Mouse (Mus musculus): Measurements from ENCODE around the gene Trip12.

Trip12 gene

DNA sequence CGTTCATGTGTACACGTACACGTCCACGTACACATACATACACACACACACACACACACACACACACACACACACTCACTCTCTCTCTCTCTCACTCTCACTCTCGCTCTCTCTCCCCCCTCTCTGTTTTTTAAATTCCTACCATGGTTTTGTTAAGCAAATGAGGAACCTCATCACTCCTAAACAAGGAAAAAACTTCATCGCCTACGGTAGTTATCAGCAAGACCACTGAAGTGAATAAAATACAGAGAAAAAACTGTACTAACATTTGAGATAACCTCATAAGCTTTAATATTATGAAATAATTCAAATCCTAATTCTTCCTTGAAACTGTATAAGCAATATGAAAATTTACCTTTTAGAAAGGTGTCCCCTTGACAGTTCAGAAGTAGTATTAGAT, 45.0 kb downstream of the Trip12 start:
- in situ Hi-C loops (cut with MboI, MseI) = no loop called here

DNA sequence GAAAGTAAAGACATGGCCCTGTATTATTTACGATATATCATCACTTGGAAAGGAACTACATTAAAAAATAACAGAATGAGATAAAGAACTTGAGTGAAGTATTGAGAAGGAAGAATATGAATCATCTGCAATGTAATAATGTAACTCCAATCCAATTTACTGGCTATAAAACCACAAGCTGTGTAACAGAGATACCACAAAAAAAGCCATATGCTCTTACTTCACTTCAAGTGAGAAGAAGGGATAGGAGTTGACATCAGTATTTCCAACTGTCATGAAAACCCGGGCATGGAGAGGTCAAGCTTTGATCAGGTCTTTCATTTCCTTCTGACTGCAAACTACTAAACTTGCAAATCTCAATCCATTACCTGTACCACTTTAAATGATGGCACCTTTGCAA, 48.9 kb downstream of the Trip12 start:
- in situ Hi-C loops (cut with MboI, MseI) = no loop called here

DNA sequence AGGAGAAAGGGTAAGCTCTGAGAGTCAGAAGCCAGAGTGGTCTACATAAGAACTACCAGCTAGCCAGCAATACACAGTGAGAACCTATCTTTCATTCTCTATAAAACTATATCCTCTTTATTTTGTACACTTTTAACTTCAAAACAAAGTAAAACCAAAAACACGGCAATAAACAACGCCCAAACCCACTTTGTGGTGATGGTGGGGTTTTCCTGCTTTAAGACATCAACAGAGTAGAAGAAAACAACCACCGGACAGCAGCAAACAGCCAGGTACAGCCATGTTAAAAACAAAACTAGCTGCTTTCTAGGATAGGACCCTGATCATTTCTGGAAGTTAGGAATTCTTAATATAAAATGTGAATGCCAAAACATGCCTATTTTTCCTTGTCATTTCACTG, 59.7 kb downstream of the Trip12 start:
- in situ Hi-C loops (cut with MboI, MseI) = no loop called here

DNA sequence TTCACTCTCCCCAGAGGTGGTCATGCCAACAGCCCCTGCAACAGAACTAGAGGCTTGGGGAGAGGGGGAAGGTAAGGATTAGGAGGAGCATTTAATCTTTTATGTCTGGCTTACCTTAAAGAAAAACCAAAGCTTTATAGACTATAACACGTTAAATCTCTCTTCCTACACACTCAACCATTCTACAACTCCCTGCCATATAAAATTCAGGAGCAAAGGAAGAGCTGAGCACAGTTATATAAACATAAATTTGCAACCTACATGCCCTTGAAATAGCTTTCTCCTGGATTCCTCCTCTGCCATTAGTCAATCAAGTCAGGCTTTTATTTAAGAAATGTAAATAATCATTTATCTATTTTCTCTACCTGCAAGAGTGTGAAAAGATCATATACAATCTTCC, 62.9 kb downstream of the Trip12 start:
- in situ Hi-C loops (cut with MboI, MseI) = no loop called here

DNA sequence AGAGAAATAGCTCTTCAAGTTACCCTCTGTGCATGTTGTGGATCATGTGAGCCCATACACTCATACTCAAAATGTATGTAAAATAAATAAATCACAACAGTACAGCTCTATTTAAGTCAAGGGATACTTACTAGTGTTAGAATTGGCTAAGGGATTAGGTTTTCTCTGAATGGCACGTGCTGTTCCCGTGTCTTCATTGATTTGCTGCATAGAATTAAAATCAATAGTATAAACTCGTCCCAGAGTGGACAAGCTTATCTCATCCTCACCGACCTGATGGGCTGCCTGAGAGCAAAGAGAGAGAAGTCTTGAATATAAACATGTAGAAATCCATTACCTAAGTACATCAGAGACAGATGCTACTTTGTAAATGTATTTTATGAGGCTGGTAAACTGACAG, 81.5 kb downstream of the Trip12 start:
- in situ Hi-C loops (cut with MboI, MseI) = no loop called here

DNA sequence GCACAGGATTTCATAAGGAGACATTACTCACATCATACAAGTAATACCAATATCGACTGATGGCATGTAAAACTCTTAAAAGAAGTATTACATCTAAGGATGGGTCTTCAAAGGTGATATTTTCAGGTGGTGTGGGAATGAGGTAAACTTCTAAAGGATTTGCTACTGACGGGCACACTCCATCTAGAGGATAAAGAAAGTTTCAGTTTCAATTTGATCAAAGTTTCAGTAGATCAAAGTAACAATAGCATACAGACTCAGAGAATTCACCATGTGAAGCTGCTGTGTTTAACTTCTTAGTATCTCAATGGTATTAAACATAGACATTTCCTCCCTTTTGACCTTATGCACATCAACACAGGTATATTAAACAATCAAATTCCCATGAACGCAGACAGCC, 98.2 kb downstream of the Trip12 start:
- in situ Hi-C loops (cut with MboI, MseI) = no loop called here

DNA sequence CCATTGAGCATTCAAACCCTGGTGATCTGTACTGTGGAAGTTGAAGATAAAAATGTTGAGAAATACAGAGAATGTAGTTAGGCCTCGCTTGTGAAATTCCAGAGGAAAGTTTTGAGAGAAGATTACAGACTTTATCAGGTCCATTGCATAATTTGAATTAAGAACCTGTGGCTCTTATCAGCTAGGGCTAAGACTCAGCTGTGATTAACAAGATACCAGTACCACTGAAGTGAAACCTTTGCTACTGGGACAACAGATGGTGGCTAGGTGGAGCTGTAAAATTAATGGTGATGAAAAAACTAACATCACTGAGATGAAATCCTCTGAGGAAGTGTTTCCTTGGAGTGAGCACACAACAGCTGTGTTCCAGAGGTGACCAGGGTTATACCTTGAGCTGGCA, 100.2 kb downstream of the Trip12 start:
- in situ Hi-C loops (cut with MboI, MseI) = no loop called here

DNA sequence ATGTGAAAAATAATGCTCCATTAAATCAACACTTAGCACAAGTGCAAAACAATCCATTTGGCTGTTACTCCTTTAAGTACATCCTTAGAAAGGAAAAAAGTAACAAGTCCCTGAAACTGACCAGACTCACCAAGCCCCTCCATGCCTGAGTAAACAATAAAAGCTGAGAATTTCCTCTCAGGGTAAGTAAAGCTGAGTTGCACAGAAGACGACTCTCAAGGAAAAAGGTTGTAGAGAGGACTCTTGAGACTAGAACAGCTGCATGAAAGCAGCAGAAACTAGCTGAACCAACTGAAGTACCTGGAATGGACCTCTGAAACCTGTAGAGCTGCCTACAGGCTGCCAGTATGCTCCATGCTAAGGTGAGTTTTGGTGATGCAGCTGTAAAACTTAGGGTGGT, 103.2 kb downstream of the Trip12 start:
- in situ Hi-C loops (cut with MboI, MseI) = loop anchor here (5.0 kb wide), 1 partner anchor 90 kb away; no protein-coding TSS in a partner anchor

DNA sequence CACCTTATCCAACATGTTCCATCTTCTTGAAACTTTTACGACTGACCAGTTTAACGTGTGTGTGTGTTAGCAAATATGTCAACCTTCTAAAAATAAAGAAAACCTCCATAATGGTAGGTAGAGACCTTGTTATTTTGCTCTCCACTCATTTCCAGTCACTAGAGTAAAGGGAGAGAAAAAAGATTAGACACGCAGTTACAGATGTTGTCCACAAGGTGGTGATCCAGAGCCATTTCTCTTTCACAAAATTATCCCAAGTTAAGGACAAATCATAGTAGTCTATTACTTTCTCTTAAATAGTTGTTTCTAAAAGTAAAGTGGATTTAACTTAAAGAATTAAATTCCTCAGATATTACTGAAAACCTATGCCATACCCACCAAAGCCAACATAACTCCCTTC, 106.5 kb downstream of the Trip12 start:
- in situ Hi-C loops (cut with MboI, MseI) = loop anchor here (5.0 kb wide), 1 partner anchor 154 kb away; no protein-coding TSS in a partner anchor

DNA sequence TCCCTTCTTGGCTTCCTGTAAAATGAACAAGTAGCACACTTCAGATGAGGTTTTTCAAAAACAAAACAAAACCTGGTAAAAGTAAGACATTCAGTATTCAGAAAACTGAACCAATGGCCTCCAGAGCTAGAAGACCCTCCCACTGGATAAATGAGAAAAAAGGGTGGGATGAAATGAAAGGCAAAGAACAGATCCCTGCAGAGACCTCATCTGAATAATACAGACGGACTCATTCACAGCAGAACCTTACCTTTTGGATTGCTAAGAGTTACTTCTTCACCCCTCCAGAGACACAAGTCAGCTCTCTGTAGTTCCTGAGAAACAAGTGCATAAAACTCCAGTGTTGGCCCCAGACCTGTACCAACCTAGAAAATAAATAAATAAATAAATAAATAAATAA, 108.6 kb downstream of the Trip12 start:
- in situ Hi-C loops (cut with MboI, MseI) = loop anchor here (5.0 kb wide), 1 partner anchor 156 kb away; no protein-coding TSS in a partner anchor

DNA sequence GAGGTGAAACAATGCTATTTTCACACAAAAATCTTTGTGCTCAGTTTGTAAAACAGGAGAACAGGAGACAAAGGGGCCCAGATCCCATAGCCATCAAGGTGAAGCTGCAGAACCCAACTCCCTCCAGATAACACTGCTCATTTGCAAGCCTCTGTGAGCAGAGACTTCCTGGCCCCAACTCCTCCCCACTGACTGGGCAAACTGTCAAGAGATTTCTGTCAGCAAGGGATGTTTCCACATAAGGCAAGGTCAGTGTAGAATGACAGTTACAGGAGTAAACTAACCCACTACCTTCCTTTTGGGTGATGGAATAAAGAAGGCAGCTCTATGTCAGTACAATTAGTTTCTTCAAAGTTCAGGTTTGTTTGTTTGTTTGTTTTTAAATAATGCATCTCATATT, 117.5 kb downstream of the Trip12 start:
- in situ Hi-C loops (cut with MboI, MseI) = no loop called here

DNA sequence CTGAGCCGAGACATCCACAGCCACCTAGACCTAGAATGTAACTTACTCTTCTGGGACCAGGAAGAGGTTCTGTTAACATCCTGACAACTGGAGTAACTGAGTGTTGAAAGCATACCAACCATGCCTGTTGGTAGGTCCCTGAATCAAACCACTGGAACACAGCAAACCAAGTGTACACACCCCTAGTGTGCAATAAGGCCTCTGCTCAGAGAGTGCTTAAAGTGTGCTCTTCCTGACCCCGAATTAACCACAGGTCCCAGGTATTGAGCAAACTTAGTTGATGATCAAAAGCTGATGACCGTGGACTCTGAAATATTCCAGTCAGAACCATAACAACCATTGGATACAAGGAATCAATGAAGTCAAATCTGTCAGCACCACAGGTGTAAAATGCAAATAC, 117.9 kb downstream of the Trip12 start:
- in situ Hi-C loops (cut with MboI, MseI) = no loop called here

DNA sequence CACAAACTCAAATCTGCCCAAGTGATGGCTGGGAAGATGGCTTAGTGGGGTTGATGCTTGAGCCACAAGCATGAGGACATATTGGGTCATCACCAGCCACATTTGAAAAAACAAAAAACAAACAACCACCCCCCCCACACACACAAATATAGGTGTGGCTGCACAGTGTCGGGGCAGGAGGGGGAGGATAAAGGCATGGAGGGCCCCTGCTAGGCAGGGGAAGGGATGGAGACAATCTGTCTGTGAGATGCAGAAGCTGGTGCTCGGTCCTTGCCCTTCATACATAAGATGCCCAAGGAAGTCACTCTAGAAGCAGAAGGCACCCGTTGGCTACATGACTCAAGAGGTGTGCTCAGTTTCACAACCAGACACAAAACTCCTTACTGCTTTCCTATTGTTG, 118.4 kb downstream of the Trip12 start:
- in situ Hi-C loops (cut with MboI, MseI) = no loop called here

DNA sequence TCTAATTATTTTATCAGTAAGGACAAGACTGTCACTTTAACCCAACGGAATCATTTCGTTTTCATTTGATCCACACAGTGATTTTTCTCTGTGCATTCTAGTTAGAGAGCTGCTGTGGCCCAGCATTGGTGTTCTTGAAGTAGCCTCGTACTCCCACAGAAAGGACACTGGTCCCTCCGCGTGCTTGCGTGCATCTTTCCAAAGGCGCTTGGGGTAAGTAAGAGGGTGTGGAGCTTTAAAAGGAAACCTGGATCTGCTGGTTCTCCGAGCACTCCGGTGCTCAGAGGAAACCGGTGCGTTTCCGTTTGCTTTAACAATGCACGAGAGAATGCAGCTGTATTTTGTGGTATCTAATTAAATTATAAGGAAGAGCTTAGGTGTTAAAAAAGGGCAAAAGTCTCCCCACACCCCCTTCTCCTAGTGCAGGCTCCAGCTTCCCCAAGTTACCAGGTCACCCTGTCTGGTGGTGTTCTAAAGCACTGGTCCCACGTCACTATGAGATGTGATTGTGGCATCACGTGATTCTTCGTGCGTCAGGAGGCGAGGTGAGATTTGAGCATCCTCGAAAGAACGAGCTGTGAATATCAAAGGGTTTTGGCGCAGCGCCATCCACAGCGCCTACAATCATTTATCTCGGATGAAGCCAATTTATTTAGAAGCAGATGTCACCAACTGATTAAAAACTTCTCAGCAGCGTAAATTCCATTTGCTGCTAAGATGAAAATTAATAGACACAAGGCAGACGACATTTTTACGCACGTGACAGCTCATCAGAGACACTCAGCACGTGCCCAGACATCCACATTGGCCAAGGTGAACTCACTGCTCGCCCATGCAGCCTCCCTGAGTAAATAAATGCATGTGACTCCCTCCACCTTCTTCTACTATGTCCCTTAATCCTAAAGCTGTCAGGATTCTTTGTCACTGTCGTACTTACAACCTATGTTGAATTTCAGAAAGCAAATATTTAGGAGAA, 130.2 kb downstream of the Trip12 start:
- in situ Hi-C loops (cut with MboI, MseI) = no loop called here

DNA sequence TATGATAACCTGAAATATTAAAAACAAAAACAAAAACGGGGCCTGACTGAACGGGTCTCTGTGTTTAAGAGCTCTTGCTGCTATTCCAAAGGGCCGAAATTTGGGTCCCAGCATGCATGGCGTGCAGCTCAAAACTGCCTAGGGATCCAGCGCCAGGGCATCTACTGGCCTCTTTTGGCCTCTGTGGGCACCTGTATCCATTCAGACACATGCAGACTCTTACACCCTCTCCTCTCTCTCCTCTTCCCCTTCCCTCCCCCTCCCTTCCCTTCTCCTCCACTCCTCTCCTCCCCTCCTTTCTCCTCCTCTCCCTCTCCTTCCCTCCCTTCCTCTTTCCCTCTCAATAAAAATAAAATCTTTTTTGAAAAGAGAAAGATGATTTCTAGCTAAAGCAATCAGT, 130.9 kb downstream of the Trip12 start:
- in situ Hi-C loops (cut with MboI, MseI) = no loop called here

DNA sequence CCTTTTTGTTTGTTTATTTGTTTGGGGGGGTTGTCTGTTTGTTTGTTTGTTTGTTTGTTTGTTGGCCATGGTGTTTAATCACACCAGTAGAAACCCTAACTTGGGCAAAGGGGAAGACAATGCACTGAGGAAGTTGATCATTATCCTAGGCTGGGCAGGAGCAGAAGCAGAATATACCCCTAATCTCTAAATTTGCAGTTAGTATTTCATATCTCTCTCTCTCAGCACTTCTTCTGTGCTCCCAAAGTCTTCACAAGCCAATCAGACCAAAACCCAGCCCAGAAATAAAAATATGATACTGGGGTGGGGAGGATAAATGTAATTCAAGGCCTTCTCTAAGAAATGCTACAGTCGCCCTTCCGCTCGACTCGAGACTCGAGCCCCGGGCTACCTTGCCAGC, 140.1 kb downstream of the Trip12 start:
- in situ Hi-C loops (cut with MboI, MseI) = no loop called here

DNA sequence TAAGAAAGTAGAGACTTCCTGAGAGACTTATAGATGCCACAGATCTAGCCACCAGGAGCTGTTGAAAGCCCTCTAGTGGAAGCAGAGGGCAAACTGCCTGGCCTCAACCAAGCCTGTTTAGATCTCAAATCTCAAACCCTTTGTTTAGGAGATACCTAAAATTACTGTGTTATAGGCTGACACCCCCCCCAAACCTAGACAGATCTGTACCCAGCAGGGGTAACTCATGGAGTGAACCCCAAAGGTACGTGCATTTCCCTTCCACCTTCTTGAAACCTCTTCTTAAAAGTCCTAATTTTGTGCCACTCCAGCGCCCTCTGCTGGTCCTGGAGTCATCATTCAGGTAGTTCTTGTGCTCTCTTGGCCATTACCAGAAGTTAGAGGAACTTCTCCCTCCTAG, 143.2 kb downstream of the Trip12 start:
- in situ Hi-C loops (cut with MboI, MseI) = no loop called here

DNA sequence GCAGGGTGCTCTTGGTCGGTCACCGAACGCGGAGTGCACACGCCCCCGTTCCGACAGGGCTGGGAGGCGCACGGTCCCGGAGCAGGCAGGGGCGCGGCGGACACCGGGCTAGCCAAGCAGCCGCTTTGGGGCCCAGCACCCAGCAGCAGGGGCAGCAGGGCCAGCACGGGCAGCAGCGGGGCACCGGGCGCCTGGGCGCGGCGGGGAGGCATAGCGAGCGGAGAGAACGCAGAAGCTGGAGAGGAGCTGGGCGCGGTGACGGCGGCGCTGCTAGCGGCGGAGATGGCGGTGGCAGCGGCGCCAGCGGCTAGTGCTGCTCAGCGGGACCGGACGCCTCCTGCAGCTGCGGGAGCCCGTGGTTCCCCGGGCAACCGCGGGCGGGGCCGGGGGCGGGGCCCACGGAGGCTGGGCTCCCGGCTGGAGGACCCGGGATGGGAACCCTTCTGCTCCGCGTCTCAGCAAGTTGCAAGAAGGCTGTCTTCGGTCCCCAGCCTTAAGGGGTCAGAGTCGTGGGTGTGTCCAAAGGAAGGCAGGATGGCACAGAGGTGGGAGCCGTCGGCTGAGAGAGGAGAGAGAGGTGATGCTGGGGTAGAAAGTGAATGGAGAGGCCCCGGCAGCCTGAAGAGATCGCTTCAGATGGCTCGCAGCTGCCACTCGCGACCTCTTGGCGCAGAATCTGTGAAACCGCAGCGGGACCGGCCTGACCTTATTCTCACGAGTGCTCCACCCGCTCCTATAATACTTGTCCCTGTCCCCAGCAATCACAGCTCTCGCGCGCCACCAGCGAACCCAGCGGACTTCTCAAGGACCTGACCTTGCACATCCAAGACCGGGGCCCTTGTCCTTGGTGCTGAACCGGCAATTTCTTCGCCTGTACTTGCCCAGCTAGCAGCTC, 144.6 kb downstream of the Trip12 start, which contains the start of gene Dner:
Dner (minus strand) TSS at position 705 of the 895 bp plus-strand sequence.
- in situ Hi-C loops (cut with MboI, MseI) = no loop called here

DNA sequence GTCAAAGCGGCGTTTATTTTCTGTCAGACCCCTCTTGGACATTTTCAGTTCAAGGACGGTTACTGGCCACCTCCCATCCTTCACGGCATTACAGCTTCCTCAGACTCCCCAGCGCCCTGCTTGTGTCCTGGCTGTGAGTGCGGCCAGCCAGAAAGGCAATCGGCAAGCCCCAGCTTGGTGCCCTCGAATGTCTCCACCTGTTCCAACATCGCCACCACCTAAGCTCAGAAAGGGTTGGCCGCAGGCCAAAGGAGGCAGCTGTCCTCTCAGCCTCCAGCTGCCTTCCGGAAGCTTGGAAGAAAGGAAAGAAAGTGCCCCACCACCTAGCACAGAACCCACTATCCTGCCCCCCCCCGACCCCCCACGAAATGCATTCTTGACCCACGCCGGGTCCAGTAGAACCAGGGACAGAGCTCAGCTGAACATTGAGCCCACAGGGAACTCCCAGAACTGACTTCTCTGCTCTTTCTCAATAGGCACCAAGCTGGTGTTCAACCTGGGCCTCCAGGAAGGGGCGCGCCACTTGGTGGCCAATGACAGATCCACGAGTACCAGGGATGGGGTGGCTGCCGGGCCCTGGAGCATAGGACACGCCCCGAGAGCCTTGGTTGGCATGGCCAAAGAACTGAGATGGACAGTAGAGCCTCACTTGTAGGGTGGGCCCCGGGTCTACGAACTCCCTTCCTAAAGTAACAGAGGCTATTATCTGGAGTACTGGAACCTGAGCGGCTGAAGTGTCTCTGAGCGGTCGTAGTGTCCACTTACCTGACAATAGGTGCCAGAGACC, 145.4 kb downstream of the Trip12 start:
- in situ Hi-C loops (cut with MboI, MseI) = no loop called here

DNA sequence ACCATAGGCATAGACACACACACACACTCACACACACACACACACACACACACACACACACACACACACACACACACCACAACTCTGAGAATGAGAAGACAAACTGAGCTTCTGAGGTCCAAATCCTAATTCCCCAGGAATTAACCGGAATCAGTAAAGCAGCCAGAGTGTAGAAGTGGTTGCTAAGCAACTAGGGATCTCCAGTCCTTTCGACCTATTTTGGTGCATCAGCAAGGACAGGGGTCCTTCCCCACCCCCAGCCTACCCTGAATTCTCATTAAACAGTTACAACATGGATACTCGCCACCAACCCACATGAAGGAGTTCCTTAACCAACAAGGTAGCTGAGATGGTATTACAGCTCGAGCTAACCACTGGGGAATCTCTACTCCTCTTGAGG, 162.4 kb downstream of the Trip12 start:
- in situ Hi-C loops (cut with MboI, MseI) = no loop called here

All from T-helper 2 cell (primary cell).